8 mouse cellular contexts compared by ENCODE assay signal in genomic region chr1:171566777-171567176, GRCm38 (mm10). TPM values are rescaled to one million over a fixed set of nuclear protein-coding genes. Genes with fewer than 3 reads are reported as not detected.
DNase-seq lines count a peak whose midpoint lies in the region; ATAC-seq and TF ChIP-seq lines count a peak whose summit lies in the region.

No protein-coding gene starts in this region.

- no peaks in the 10 kb centered on the region for H3K27me3 ChIP-seq in forebrain, embryonic 14.5 days (replicated peaks; ENCODE audit: control insufficient read depth, insufficient read depth, low read length)
- no peaks in the 10 kb centered on the region for H3K27me3 ChIP-seq in intestine, embryonic 16.5 days (replicated peaks; ENCODE audit: control insufficient read depth, insufficient read depth, low read length)
- no peaks in the 10 kb centered on the region for H3K27me3 ChIP-seq in limb, embryonic 14.5 days (ENCODE audit: control insufficient read depth, insufficient read depth, low read length)

- H3K4me3 ChIP-seq in forebrain, embryonic 14.5 days (ENCODE audit: low read depth, low read length): no peak overlapping the region
- H3K4me3 ChIP-seq in intestine, embryonic 16.5 days (ENCODE audit: low read length): no peak overlapping the region
- H3K4me3 ChIP-seq in limb, embryonic 14.5 days (replicated peaks; ENCODE audit: low read length): no peak overlapping the region

- H3K4me2 ChIP-seq in forebrain, embryonic 14.5 days (ENCODE audit: low read length): no peak overlapping the region
- no peak overlapping the region for H3K4me2 ChIP-seq in intestine, embryonic 16.5 days (ENCODE audit: low read depth, low read length)
- no peak overlapping the region for H3K4me2 ChIP-seq in limb, embryonic 14.5 days (replicated peaks; ENCODE audit: low read depth, low read length, severe bottlenecking)

- H3K9me3 ChIP-seq in forebrain, embryonic 14.5 days (replicated peaks; ENCODE audit: control insufficient read depth, low read length): no peaks in the 10 kb centered on the region
- no peaks in the 10 kb centered on the region for H3K9me3 ChIP-seq in intestine, embryonic 16.5 days (ENCODE audit: control insufficient read depth, low read length)
- H3K9me3 ChIP-seq in limb, embryonic 14.5 days (ENCODE audit: control insufficient read depth, low read length): no peaks in the 10 kb centered on the region

- H3K36me3 ChIP-seq in forebrain, embryonic 14.5 days (ENCODE audit: control insufficient read depth, insufficient read depth, low read length): no peaks in the 10 kb centered on the region
- H3K36me3 ChIP-seq in intestine, embryonic 16.5 days (ENCODE audit: control insufficient read depth, insufficient read depth, low read length): no peaks in the 10 kb centered on the region
- no peaks in the 10 kb centered on the region for H3K36me3 ChIP-seq in limb, embryonic 14.5 days (ENCODE audit: control insufficient read depth, insufficient read depth, low read length)

- H3K9ac ChIP-seq in forebrain, embryonic 14.5 days (ENCODE audit: low read length): no peak overlapping the region
- H3K9ac ChIP-seq in intestine, embryonic 16.5 days (ENCODE audit: low read depth, low read length): no peak overlapping the region
- H3K9ac ChIP-seq in limb, embryonic 14.5 days (ENCODE audit: low read depth, low read length, severe bottlenecking): no peak overlapping the region

- WGBS in forebrain, embryonic 14.5 days: 23% methylated on average over 8 of the region's 8 CpGs
- 23% methylated on average over 8 of the region's 8 CpGs for WGBS in intestine, embryonic 16.5 days
- 24% methylated on average over 8 of the region's 8 CpGs for WGBS in limb, embryonic 14.5 days

- peak; percentile 73 for DNase-seq in CD4-positive helper T cell, adult 2 months (ENCODE audit: low read depth, low spot score)
- peak; percentile 71 for DNase-seq in ES-CJ7 (ENCODE audit: low read depth, low spot score)
- DNase-seq in c-Kit-positive CD71-positive TER-119-negative erythroid progenitor cells, embryonic 14.5 days (ENCODE audit: low read depth): peak; percentile 73
- DNase-seq in forebrain, embryonic 14.5 days (ENCODE audit: low spot score): peak; percentile 68
- peak; percentile 85 for DNase-seq in limb, embryonic 14.5 days (ENCODE audit: low spot score)
- DNase-seq in ovary, postnatal 36 days (ENCODE audit: low spot score): peak; percentile 31
- DNase-seq in yolk sac, embryonic 10.5 days (ENCODE audit: low spot score): no peak

- no peak for TF ChIP-seq POLR2A in limb, embryonic 14.5 days (IDR thresholded peaks at IDR 0.05; ENCODE audit: borderline replicate concordance, extremely low read depth, insufficient read depth, insufficient read length)

- H3K27ac ChIP-seq in forebrain, embryonic 14.5 days (ENCODE audit: low read depth, low read length): no peak overlapping the region
- H3K27ac ChIP-seq in intestine, embryonic 16.5 days (ENCODE audit: low read length): no peak overlapping the region
- no peak overlapping the region for H3K27ac ChIP-seq in limb, embryonic 14.5 days (replicated peaks; ENCODE audit: low read depth, low read length)

- H3K4me1 ChIP-seq in forebrain, embryonic 14.5 days (ENCODE audit: control insufficient read depth, insufficient read depth, low read length): no peaks in the 10 kb centered on the region
- no peaks in the 10 kb centered on the region for H3K4me1 ChIP-seq in intestine, embryonic 16.5 days (ENCODE audit: control insufficient read depth, insufficient read depth, low read length)
- H3K4me1 ChIP-seq in limb, embryonic 14.5 days (ENCODE audit: control insufficient read depth, insufficient read depth, low read length): no peaks in the 10 kb centered on the region

- peak; percentile 67; the same call in 1 of the 2 replicates for ATAC-seq in forebrain, embryonic 14.5 days
- 0 out of 2 replicates have a peak, but pooled peaks have one; percentile 40 for ATAC-seq in intestine, embryonic 16.5 days
- ATAC-seq in limb, embryonic 14.5 days (ENCODE audit: low FRiP score, low read depth): no peak

RNA-seq across cellular contexts. Expression of gene Cd244a, which starts 7.8 kb away (rescaled TPM):
- polyA plus RNA-seq in forebrain, embryonic 14.5 days (2014; fragmentation: Nextera tagmentation; extraction: Ambion mirVana): not detected in 2 replicates
- polyA plus RNA-seq in intestine, embryonic 16.5 days (2015; fragmentation: Nextera tagmentation; extraction: Ambion mirVana): 0.62 and 0.91 TPM in 2 replicates
- polyA plus RNA-seq in limb, embryonic 14.5 days (2012; rRNA removed): 0.03 and 0.06 TPM in 2 replicates
- 0.39 TPM in 1 of 2 replicates, not detected in the other for polyA plus RNA-seq in limb, embryonic 14.5 days (2014; fragmentation: Nextera tagmentation; extraction: Ambion mirVana)

RNA-seq across cellular contexts. Expression of gene Itln1, which starts 31.7 kb away (rescaled TPM):
- not detected in 2 replicates for polyA plus RNA-seq in forebrain, embryonic 14.5 days (2014; fragmentation: Nextera tagmentation; extraction: Ambion mirVana)
- polyA plus RNA-seq in intestine, embryonic 16.5 days (2015; fragmentation: Nextera tagmentation; extraction: Ambion mirVana): 0.20 and 0.23 TPM in 2 replicates
- 0.05 TPM in 1 of 2 replicates, not detected in the other for polyA plus RNA-seq in limb, embryonic 14.5 days (2012; rRNA removed)
- not detected in 2 replicates for polyA plus RNA-seq in limb, embryonic 14.5 days (2014; fragmentation: Nextera tagmentation; extraction: Ambion mirVana)

RNA-seq across cellular contexts. Expression of gene Ly9, which starts 40.4 kb away (rescaled TPM):
- polyA plus RNA-seq in forebrain, embryonic 14.5 days (2014; fragmentation: Nextera tagmentation; extraction: Ambion mirVana): 0.10 TPM in 1 of 2 replicates, not detected in the other
- 0.51 and 0.60 TPM in 2 replicates for polyA plus RNA-seq in intestine, embryonic 16.5 days (2015; fragmentation: Nextera tagmentation; extraction: Ambion mirVana)
- polyA plus RNA-seq in limb, embryonic 14.5 days (2012; rRNA removed): 0.69 and 0.82 TPM in 2 replicates
- 0.12 and 0.18 TPM in 2 replicates for polyA plus RNA-seq in limb, embryonic 14.5 days (2014; fragmentation: Nextera tagmentation; extraction: Ambion mirVana)
